Mouse (Mus musculus) midbrain, embryonic 14.5 days (tissue): Measurements from ENCODE around the gene Mia2. TPM values are rescaled to one million over a fixed set of nuclear protein-coding genes. Genes with fewer than 3 reads are reported as not detected.

ENCODE experiments used
- ATAC-seq: fragments of 200-750 bp; cut with Nextera tagmentation; 2 replicates; pipeline ENCODE4 v1.8.0; 2017; ENCODE audit warnings: moderate number of reproducible peaks, moderate library complexity; ENCODE audit not compliant: low FRiP score, low TSS enrichment
- DNase-seq: peaks from one replicate; pipeline ENCODE4 v3.0.0-alpha.2; 2015
- H3K27ac ChIP-seq: fragments of 300-500 bp; sonication (generic); replicated peaks from 2 replicates; pipeline ENCODE4 v1.5.1; 2014; ENCODE audit warnings: mild to moderate bottlenecking, low read depth, low read length, moderate library complexity
- H3K27me3 ChIP-seq: fragments of 300-500 bp; sonication (generic); 2 replicates; pipeline ENCODE4 v1.6.1; 2014; ENCODE audit warnings: low read length, control low read depth, mixed read lengths; ENCODE audit not compliant: control insufficient read depth, insufficient read depth
- H3K36me3 ChIP-seq: fragments of 300-500 bp; sonication (generic); 2 replicates; pipeline ENCODE4 v1.6.1; 2014; ENCODE audit warnings: low read length, control low read depth; ENCODE audit not compliant: control insufficient read depth, insufficient read depth
- H3K4me1 ChIP-seq: fragments of 300-500 bp; sonication (generic); 2 replicates; pipeline ENCODE4 v1.6.1; 2014; ENCODE audit warnings: mild to moderate bottlenecking, antibody characterized with exemption, low read length, control low read depth; ENCODE audit not compliant: control insufficient read depth, insufficient read depth
- H3K4me2 ChIP-seq: fragments of 300-500 bp; sonication (generic); 2 replicates; pipeline ENCODE4 v1.6.1; 2014; ENCODE audit warnings: mild to moderate bottlenecking, low read length, moderate library complexity
- H3K4me3 ChIP-seq: fragments of 300-500 bp; sonication (generic); replicated peaks from 2 replicates; pipeline ENCODE4 v1.5.1; 2014; ENCODE audit warnings: low read depth, low read length
- H3K9ac ChIP-seq: fragments of 300-500 bp; sonication (generic); replicated peaks from 2 replicates; pipeline ENCODE4 v1.6.1; 2014; ENCODE audit warnings: mild to moderate bottlenecking, low read length, moderate library complexity
- H3K9me3 ChIP-seq: fragments of 300-500 bp; sonication (generic); 2 replicates; pipeline ENCODE4 v1.6.1; 2016; ENCODE audit warnings: low read length, control low read depth, mixed read lengths; ENCODE audit not compliant: control insufficient read depth
- WGBS: fragments of 180-500 bp; shearing (Covaris S2); extraction: QIAGEN DNeasy Blood & Tissue Kit; methylation state at CpG from one replicate; pipeline ENCODE4 v1.1.7; 2014; 5-methylcytosine and 5-hydroxymethylcytosine counted together
- polyA plus RNA-seq: library from polyadenylated mRNA; unstranded; fragments of >200 nt; fragmentation: Nextera tagmentation; extraction: Ambion mirVana; gene quantifications from 2 replicates; pipeline ENCODE4 v1.2.1, GENCODE M21; 2014

Gene Mia2
- polyA plus RNA-seq, 1 experiment from 2014 or later: 37.5 TPM

GRCm38 (mm10) chr12:59117184-59117583 lies 21.6 kb downstream of the Mia2 start:
- no peak overlapping the region for H3K4me3 ChIP-seq
- no peak for ATAC-seq
- no peaks in the 10 kb centered on the region for H3K27me3 ChIP-seq
- WGBS: 92% methylated on average over 3 of the region's 3 CpGs
- no peak for DNase-seq
- H3K36me3 ChIP-seq: no peaks in the 10 kb centered on the region
- no peaks in the 10 kb centered on the region for H3K4me1 ChIP-seq
- H3K4me2 ChIP-seq: no peak overlapping the region
- no peak overlapping the region for H3K9ac ChIP-seq
- no peaks in the 10 kb centered on the region for H3K9me3 ChIP-seq
- H3K27ac ChIP-seq: no peak overlapping the region

GRCm38 (mm10) chr12:59125426-59125825 lies 29.8 kb downstream of the Mia2 start:
- 86% methylated on average over 2 of the region's 2 CpGs for WGBS
- H3K4me3 ChIP-seq: no peak overlapping the region
- ATAC-seq: no peak

GRCm38 (mm10) chr12:59128501-59128900 lies 32.9 kb downstream of the Mia2 start:
- H3K4me1 ChIP-seq: peaks cover 19% of the 10 kb centered on the region
- H3K27me3 ChIP-seq: no peaks in the 10 kb centered on the region
- no peaks in the 10 kb centered on the region for H3K9me3 ChIP-seq
- H3K4me2 ChIP-seq: no peak overlapping the region
- ATAC-seq (no peak), DNase-seq (no peak)
- H3K27ac ChIP-seq: no peak overlapping the region
- H3K36me3 ChIP-seq: no peaks in the 10 kb centered on the region
- no peak overlapping the region for H3K4me3 ChIP-seq
- 81% methylated on average over 10 of the region's 10 CpGs for WGBS
- no peak overlapping the region for H3K9ac ChIP-seq

More at GRCm38 (mm10) chr12:59125426-59125825, 29.8 kb downstream of the Mia2 start:
- H3K4me1 ChIP-seq: peaks cover 8% of the 10 kb centered on the region
- H3K27me3 ChIP-seq: no peaks in the 10 kb centered on the region
- no peak overlapping the region for H3K27ac ChIP-seq
- DNase-seq: no peak
- H3K9me3 ChIP-seq: no peaks in the 10 kb centered on the region
- H3K9ac ChIP-seq: no peak overlapping the region
- H3K4me2 ChIP-seq: no peak overlapping the region
- H3K36me3 ChIP-seq: no peaks in the 10 kb centered on the region

- Histone ChIP-seq H3K4me2 (peak overlapping the region; percentile 55), H3K27ac (no peak overlapping the region), H3K4me1 (peaks cover 19% of the 10 kb centered on the region), H3K9me3 (no peaks in the 10 kb centered on the region), H3K27me3 (no peaks in the 10 kb centered on the region), H3K9ac (no peak overlapping the region), H3K4me3 (no peak overlapping the region), H3K36me3 (no peaks in the 10 kb centered on the region)
- 51% methylated on average over 7 of the region's 7 CpGs for WGBS
- ATAC-seq: no peak
- DNase-seq: peak; percentile 16
Observed at GRCm38 (mm10) chr12:59129038-59129437, 33.4 kb downstream of the Mia2 start.

GRCm38 (mm10) chr12:59129592-59129991 lies 34.0 kb downstream of the Mia2 start:
- 12% methylated on average over 6 of the region's 6 CpGs for WGBS
- Histone ChIP-seq H3K27ac (peak overlapping the region; percentile 61; the same call in 1 of the 2 replicates), H3K27me3 (no peaks in the 10 kb centered on the region), H3K9ac (peak overlapping the region; percentile 34; the same call in 1 of the 2 replicates), H3K4me1 (peaks cover 19% of the 10 kb centered on the region), H3K4me2 (peak overlapping the region; percentile 55), H3K4me3 (peak overlapping the region; percentile 86), H3K9me3 (no peaks in the 10 kb centered on the region), H3K36me3 (no peaks in the 10 kb centered on the region)
- ATAC-seq: no peak
- DNase-seq: peak; percentile 84

DNA sequence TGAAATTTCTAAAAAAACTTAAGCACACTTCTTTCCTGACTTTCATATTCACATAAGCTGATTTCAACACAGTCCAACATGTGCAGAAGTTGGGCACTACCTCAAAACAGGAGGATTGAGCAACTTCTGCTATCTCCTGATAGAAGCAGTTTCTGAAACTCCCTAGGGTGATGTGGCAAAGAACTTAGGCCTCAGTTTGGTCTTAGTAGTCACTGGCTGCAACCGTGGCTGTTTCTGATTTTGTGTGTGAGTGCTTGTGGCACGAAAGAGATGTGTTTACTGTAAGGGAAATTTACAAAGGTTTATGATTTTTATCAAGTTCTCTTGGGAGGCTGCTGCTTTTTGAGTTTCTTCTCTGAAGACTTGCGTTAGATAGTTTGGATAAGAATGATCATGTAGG lies 34.6 kb downstream of the Mia2 start:
- H3K9ac ChIP-seq: peak overlapping the region; percentile 86; the same call in 1 of the 2 replicates
- ATAC-seq: no peak
- no peaks in the 10 kb centered on the region for H3K9me3 ChIP-seq
- no peak overlapping the region for H3K27ac ChIP-seq
- H3K27me3 ChIP-seq: no peaks in the 10 kb centered on the region
- peaks cover 19% of the 10 kb centered on the region for H3K4me1 ChIP-seq
- peak; percentile 37 for DNase-seq
- WGBS: 11% methylated on average over 3 of the region's 3 CpGs
- H3K4me2 ChIP-seq: peak overlapping the region; percentile 55
- no peaks in the 10 kb centered on the region for H3K36me3 ChIP-seq
- peak overlapping the region; percentile 86 for H3K4me3 ChIP-seq

- ATAC-seq (peak; percentile 97), DNase-seq (peak; percentile 96)
- WGBS: under 1% methylated on average over 95 of the region's 100 CpGs
Observed at GRCm38 (mm10) chr12:59130651-59131577, 35.3 kb downstream of the Mia2 start.

GRCm38 (mm10) chr12:59131578-59131946 lies 36.0 kb downstream of the Mia2 start:
- H3K27me3 ChIP-seq: no peaks in the 10 kb centered on the region
- H3K36me3 ChIP-seq: no peaks in the 10 kb centered on the region
- DNase-seq: no peak
- H3K4me1 ChIP-seq: peaks cover 19% of the 10 kb centered on the region
- H3K4me3 ChIP-seq: peak overlapping the region; percentile 86
- no peaks in the 10 kb centered on the region for H3K9me3 ChIP-seq
- H3K27ac ChIP-seq: peak overlapping the region; percentile 90
- H3K9ac ChIP-seq: peak overlapping the region; percentile 86
- peak; percentile 71 for ATAC-seq
- peak overlapping the region; percentile 55 for H3K4me2 ChIP-seq
- WGBS: under 1% methylated on average over 30 of the region's 30 CpGs

More at GRCm38 (mm10) chr12:59130651-59131577, 35.3 kb downstream of the Mia2 start:
- peaks cover 19% of the 10 kb centered on the region for H3K4me1 ChIP-seq
- no peaks in the 10 kb centered on the region for H3K27me3 ChIP-seq
- peak overlapping the region; percentile 86 for H3K4me3 ChIP-seq
- peak overlapping the region; percentile 86 for H3K9ac ChIP-seq
- H3K4me2 ChIP-seq: peak overlapping the region; percentile 55
- H3K9me3 ChIP-seq: no peaks in the 10 kb centered on the region
- H3K36me3 ChIP-seq: no peaks in the 10 kb centered on the region
- peak overlapping the region; percentile 90 for H3K27ac ChIP-seq

GRCm38 (mm10) chr12:59132462-59132861 lies 36.9 kb downstream of the Mia2 start:
- WGBS: 53% methylated on average over 3 of the region's 3 CpGs
- Histone ChIP-seq H3K36me3 (no peaks in the 10 kb centered on the region), H3K4me2 (peak overlapping the region; percentile 55), H3K27ac (no peak overlapping the region), H3K4me1 (peaks cover 19% of the 10 kb centered on the region), H3K9ac (no peak overlapping the region), H3K9me3 (no peaks in the 10 kb centered on the region), H3K27me3 (no peaks in the 10 kb centered on the region), H3K4me3 (peak overlapping the region; percentile 86)
- no peak for ATAC-seq
- no peak for DNase-seq
